Mouse (Mus musculus): ENCODE data around the gene Tctn1. TPM values are rescaled to one million over a fixed set of nuclear protein-coding genes. Genes with fewer than 3 reads are reported as not detected.
"Not testable (repeated sequence)": the region's sequence is repeated elsewhere in the genome, so short reads cannot be mapped to it uniquely, and the experiment has no call there.

Tctn1 gene
- total and polyA plus RNA-seq, 2 experiments from 2014 or later: 6.5 to 30.3 TPM

DNA sequence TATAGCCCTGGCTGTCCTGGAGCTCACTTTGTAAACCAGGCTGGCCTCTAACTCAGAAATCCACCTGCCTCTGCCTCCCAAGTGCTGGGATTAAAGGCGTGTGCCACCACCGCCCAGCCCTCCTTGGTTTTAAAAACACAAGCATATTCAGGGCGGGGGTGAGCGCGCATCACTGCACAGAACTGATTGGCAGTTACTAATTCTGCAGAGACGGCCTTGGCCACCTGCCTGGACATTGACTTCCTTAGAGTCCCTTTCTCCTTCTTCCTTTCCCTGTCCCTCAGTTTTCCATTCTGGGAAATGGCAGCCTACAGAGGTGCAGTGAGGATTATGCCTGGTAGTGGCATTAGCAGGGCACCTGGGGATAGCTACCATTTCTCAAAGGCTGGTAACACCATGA is 46.6 kb downstream of the Tctn1 start:
- Histone ChIP-seq H3K9ac (replicated peaks; ENCODE audit: low read length) (no peak overlapping the region), H3K27ac (no peak overlapping the region), H3K36me3 (ENCODE audit: insufficient read depth, low read length) (no peaks in the 10 kb centered on the region), H3K9me3 (ENCODE audit: low read length) (no peaks in the 10 kb centered on the region), H3K4me2 (ENCODE audit: low read depth, low read length) (no peak overlapping the region), H3K4me3 (ENCODE audit: low read length) (no peak overlapping the region), H3K4me1 (ENCODE audit: insufficient read depth, low read length) (no peaks in the 10 kb centered on the region), H3K27me3 (ENCODE audit: insufficient read depth, low read length) (no peaks in the 10 kb centered on the region)
- ATAC-seq (no peak), DNase-seq (ENCODE audit: low spot score) (no peak)
- WGBS: 74% methylated on average over 6 of the region's 6 CpGs
- TF ChIP-seq CTCF (IDR thresholded peaks at IDR 0.05; ENCODE audit: low read depth): no peak

GRCm38 (mm10) chr5:122213861-122214260 is 50.4 kb downstream of the Tctn1 start:
- DNase-seq (ENCODE audit: low spot score) (no peak), ATAC-seq (no peak)
- H3K9me3 ChIP-seq (ENCODE audit: low read length): no peaks in the 10 kb centered on the region
- H3K27ac ChIP-seq: no peak overlapping the region
- no peak overlapping the region for H3K4me3 ChIP-seq (ENCODE audit: low read length)
- H3K36me3 ChIP-seq (ENCODE audit: insufficient read depth, low read length): no peaks in the 10 kb centered on the region
- H3K27me3 ChIP-seq (ENCODE audit: insufficient read depth, low read length): no peaks in the 10 kb centered on the region
- 92% methylated on average over 6 of the region's 6 CpGs for WGBS
- TF ChIP-seq CTCF (IDR thresholded peaks at IDR 0.05; ENCODE audit: low read depth): no peak
- no peak overlapping the region for H3K9ac ChIP-seq (replicated peaks; ENCODE audit: low read length)
- H3K4me1 ChIP-seq (ENCODE audit: insufficient read depth, low read length): no peaks in the 10 kb centered on the region
- no peak overlapping the region for H3K4me2 ChIP-seq (ENCODE audit: low read depth, low read length)

- H3K9ac ChIP-seq (replicated peaks; ENCODE audit: low read length); H3K4me3 ChIP-seq (ENCODE audit: low read length); H3K4me2 ChIP-seq (ENCODE audit: low read depth, low read length); H3K4me1 ChIP-seq (ENCODE audit: insufficient read depth, low read length); H3K27ac ChIP-seq; DNase-seq (ENCODE audit: low spot score); ATAC-seq; H3K36me3 ChIP-seq (ENCODE audit: insufficient read depth, low read length); H3K9me3 ChIP-seq (ENCODE audit: low read length); H3K27me3 ChIP-seq (ENCODE audit: insufficient read depth, low read length): not testable (repeated sequence)
- peak; percentile 12; the same call in 1 of the 2 replicates for TF ChIP-seq CTCF (IDR thresholded peaks at IDR 0.05; ENCODE audit: low read depth)
- WGBS: 94% methylated on average over 1 of the region's 1 CpGs
Observed at GRCm38 (mm10) chr5:122212820-122213219, 51.4 kb downstream of the Tctn1 start.

- no peak for TF ChIP-seq CTCF (IDR thresholded peaks at IDR 0.05; ENCODE audit: low read depth)
- H3K27me3 ChIP-seq (ENCODE audit: insufficient read depth, low read length): no peaks in the 10 kb centered on the region
- no peaks in the 10 kb centered on the region for H3K9me3 ChIP-seq (ENCODE audit: low read length)
- 84% methylated on average over 8 of the region's 8 CpGs for WGBS
- no peaks in the 10 kb centered on the region for H3K4me1 ChIP-seq (ENCODE audit: insufficient read depth, low read length)
- DNase-seq (ENCODE audit: low spot score): no peak
- H3K36me3 ChIP-seq (ENCODE audit: insufficient read depth, low read length): no peaks in the 10 kb centered on the region
- H3K27ac ChIP-seq: no peak overlapping the region
- H3K4me3 ChIP-seq (ENCODE audit: low read length): no peak overlapping the region
- H3K9ac ChIP-seq (replicated peaks; ENCODE audit: low read length): no peak overlapping the region
- H3K4me2 ChIP-seq (ENCODE audit: low read depth, low read length): no peak overlapping the region
- ATAC-seq: no peak
Observed at GRCm38 (mm10) chr5:122212125-122212524, 52.1 kb downstream of the Tctn1 start.

GRCm38 (mm10) chr5:122210890-122211289 is 53.4 kb downstream of the Tctn1 start:
- Histone ChIP-seq H3K9ac (replicated peaks; ENCODE audit: low read length) (no peak overlapping the region), H3K4me3 (ENCODE audit: low read length) (no peak overlapping the region), H3K36me3 (ENCODE audit: insufficient read depth, low read length) (no peaks in the 10 kb centered on the region), H3K4me2 (ENCODE audit: low read depth, low read length) (no peak overlapping the region), H3K27ac (no peak overlapping the region), H3K9me3 (ENCODE audit: low read length) (no peaks in the 10 kb centered on the region), H3K4me1 (ENCODE audit: insufficient read depth, low read length) (no peaks in the 10 kb centered on the region), H3K27me3 (ENCODE audit: insufficient read depth, low read length) (no peaks in the 10 kb centered on the region)
- no peak for DNase-seq (ENCODE audit: low spot score)
- TF ChIP-seq CTCF (IDR thresholded peaks at IDR 0.05; ENCODE audit: low read depth): no peak
- 92% methylated on average over 8 of the region's 8 CpGs for WGBS
- ATAC-seq: no peak

DNA sequence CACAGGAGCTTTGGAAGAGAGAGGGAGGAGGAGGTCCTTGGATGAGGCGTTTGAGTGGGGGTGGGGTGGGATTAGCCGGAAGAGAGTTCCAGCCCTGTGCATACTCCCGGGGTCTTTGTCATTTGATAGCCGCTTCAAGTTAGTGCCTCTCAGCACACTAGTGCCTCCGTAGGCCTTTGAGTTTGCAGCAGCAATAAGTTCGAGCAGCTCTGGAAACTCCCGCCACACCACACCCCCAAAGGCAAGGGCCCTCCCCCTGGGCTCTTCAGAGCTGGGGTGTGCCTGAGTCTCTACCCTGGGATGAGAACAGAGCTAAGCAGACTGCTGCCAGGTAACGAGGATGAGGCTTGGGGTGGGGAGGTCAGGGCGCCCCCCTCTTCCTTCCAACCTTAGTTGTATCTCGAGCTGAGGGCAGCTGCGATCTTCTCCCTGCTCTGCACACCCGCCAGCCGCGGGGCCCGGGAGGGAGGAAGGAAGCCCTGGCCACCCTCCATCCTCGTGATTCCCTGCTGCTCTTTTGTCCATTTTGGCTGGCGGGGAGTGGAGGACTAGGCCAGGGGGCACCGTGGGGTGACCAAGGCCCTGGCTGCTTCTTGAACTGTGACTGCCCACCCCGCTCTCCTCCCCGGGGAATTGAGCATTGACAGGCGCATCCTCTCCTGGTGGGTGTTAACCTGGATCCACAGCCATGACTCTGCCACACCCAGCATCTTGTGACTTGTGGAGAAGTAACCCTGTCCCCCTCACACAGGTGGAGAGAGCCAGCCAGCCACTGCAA is 54.5 kb downstream of the Tctn1 start:
- WGBS: 8% methylated on average over 17 of the region's 21 CpGs
- Histone ChIP-seq H3K36me3 (ENCODE audit: insufficient read depth, low read length) (no peaks in the 10 kb centered on the region), H3K4me2 (ENCODE audit: low read depth, low read length) (peak overlapping the region; percentile 45), H3K9ac (replicated peaks; ENCODE audit: low read length) (no peak overlapping the region), H3K9me3 (ENCODE audit: low read length) (no peaks in the 10 kb centered on the region), H3K27ac (no peak overlapping the region), H3K4me1 (ENCODE audit: insufficient read depth, low read length) (no peaks in the 10 kb centered on the region), H3K4me3 (ENCODE audit: low read length) (no peak overlapping the region), H3K27me3 (ENCODE audit: insufficient read depth, low read length) (no peaks in the 10 kb centered on the region)
- TF ChIP-seq CTCF (IDR thresholded peaks at IDR 0.05; ENCODE audit: low read depth): 0 out of 2 replicates have a peak, but pooled peaks have one; percentile 4
- peak; percentile 45 for DNase-seq (ENCODE audit: low spot score)
- ATAC-seq: peak; percentile 59; the same call in 1 of the 2 replicates

- H3K4me1 ChIP-seq (ENCODE audit: insufficient read depth, low read length): no peaks in the 10 kb centered on the region
- WGBS: 54% methylated on average over 6 of the region's 6 CpGs
- no peak for ATAC-seq
Observed at GRCm38 (mm10) chr5:122208909-122209308, 55.4 kb downstream of the Tctn1 start.

More at GRCm38 (mm10) chr5:122208909-122209308, 55.4 kb downstream of the Tctn1 start:
- Histone ChIP-seq H3K4me3 (ENCODE audit: low read length) (no peak overlapping the region), H3K27me3 (ENCODE audit: insufficient read depth, low read length) (no peaks in the 10 kb centered on the region), H3K4me2 (ENCODE audit: low read depth, low read length) (no peak overlapping the region), H3K27ac (no peak overlapping the region), H3K36me3 (ENCODE audit: insufficient read depth, low read length) (no peaks in the 10 kb centered on the region), H3K9ac (replicated peaks; ENCODE audit: low read length) (no peak overlapping the region), H3K9me3 (ENCODE audit: low read length) (no peaks in the 10 kb centered on the region)
- TF ChIP-seq CTCF (IDR thresholded peaks at IDR 0.05; ENCODE audit: low read depth): no peak
- no peak for DNase-seq (ENCODE audit: low spot score)

Data from hindbrain, postnatal 0 days (tissue).